Mouse (Mus musculus) heart, postnatal 0 days (tissue): ENCODE measurements around the gene Erbin. TPM values are rescaled to one million over a fixed set of nuclear protein-coding genes. Genes with fewer than 3 reads are reported as not detected.

Source experiments
- ATAC-seq: fragments of 200-750 bp; cut with Nextera tagmentation; 2 replicates; pipeline ENCODE4 v1.8.0; 2017; ENCODE audit warnings: low read depth, moderate number of reproducible peaks, moderate library complexity; ENCODE audit not compliant: insufficient read depth
- DNase-seq: peaks from one replicate; pipeline ENCODE4 v3.0.0-alpha.2; 2016; ENCODE audit warnings: low spot score
- H3K27ac ChIP-seq: fragments of 300-500 bp; sonication (generic); 2 replicates; pipeline ENCODE4 v1.5.1; 2014; ENCODE audit warnings: low read depth, mild to moderate bottlenecking
- H3K27me3 ChIP-seq: fragments of 300-500 bp; sonication (generic); 2 replicates; pipeline ENCODE4 v1.6.1; 2014; ENCODE audit warnings: low read length, mixed read lengths; ENCODE audit not compliant: control insufficient read depth, insufficient read depth
- H3K36me3 ChIP-seq: fragments of 300-500 bp; sonication (generic); replicated peaks from 2 replicates; pipeline ENCODE4 v1.6.1; 2014; ENCODE audit warnings: low read length, mixed read lengths; ENCODE audit not compliant: control insufficient read depth, insufficient read depth
- H3K4me1 ChIP-seq: fragments of 300-500 bp; sonication (generic); 2 replicates; pipeline ENCODE4 v1.6.1; 2014; ENCODE audit warnings: antibody characterized with exemption; ENCODE audit not compliant: control insufficient read depth, insufficient read depth
- H3K4me2 ChIP-seq: fragments of 300-500 bp; sonication (generic); 2 replicates; pipeline ENCODE4 v1.6.1; 2014; ENCODE audit warnings: low read depth, mild to moderate bottlenecking, low read length, moderate library complexity
- H3K4me3 ChIP-seq: fragments of 300-500 bp; sonication (generic); 2 replicates; pipeline ENCODE4 v1.5.1; 2014; ENCODE audit warnings: low read depth, low read length
- H3K9ac ChIP-seq: fragments of 300-500 bp; sonication (generic); replicated peaks from 2 replicates; pipeline ENCODE4 v1.6.1; 2014; ENCODE audit warnings: low read depth, low read length, mixed read lengths
- H3K9me3 ChIP-seq: fragments of 300-500 bp; sonication (generic); replicated peaks from 2 replicates; pipeline ENCODE4 v1.6.1; 2016; ENCODE audit warnings: low read length; ENCODE audit not compliant: control insufficient read depth
- CTCF ChIP-seq: IDR thresholded peaks from 2 replicates; pipeline ENCODE4 v1.5.1; 2016; ENCODE audit warnings: antibody characterized with exemption, control low read depth, low read depth
- EP300 ChIP-seq: IDR thresholded peaks from 2 replicates; pipeline ENCODE4 v1.6.1; 2016; ENCODE audit warnings: antibody characterized with exemption, low read depth
- WGBS: fragments of 180-500 bp; shearing (Covaris S2); extraction: QIAGEN DNeasy Blood & Tissue Kit; methylation state at CpG from one replicate; pipeline ENCODE4 v1.1.7; 2014; 5-methylcytosine and 5-hydroxymethylcytosine counted together
- polyA plus RNA-seq: library from polyadenylated mRNA; unstranded; fragments of >200 nt; fragmentation: Nextera tagmentation; extraction: Ambion mirVana; gene quantifications from 2 replicates; pipeline ENCODE4 v1.2.1, GENCODE M21; 2015
- total RNA-seq: library from RNA; depleted of rRNA; stranded (reverse); fragments of >200 nt; gene quantifications from 2 replicates; pipeline ENCODE4 v1.2.3, GENCODE M21; 2014; ENCODE audit warnings: low replicate concordance

Gene Erbin
- total and polyA plus RNA-seq, 2 experiments from 2014 or later: 10.9 to 30.2 TPM

DNA sequence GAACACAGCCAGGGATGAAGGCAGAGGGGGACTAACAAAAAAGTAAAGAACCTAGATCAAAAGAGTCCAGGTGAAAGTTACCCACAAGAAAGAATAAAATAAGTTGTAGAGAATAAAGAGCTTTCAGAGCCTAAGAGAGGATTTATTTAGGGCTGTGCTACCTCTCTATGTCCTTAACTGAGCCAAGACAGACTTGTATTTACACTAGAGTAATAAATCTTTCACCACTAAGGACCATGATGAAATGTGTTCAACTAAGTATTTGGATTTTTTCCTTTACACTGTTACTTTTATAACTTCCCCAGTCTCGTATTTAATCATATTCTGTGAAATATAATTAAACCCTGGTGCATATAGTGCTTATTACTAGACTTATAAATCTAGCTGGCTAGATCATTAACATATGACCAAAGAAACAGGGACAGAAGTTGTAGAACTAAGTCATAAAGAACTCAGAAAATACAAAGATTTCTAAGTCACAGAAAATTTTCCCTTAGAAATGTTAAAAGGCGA is 90.6 kb downstream of the Erbin start:
- H3K36me3 ChIP-seq: peaks cover 34% of the 10 kb centered on the region
- TF ChIP-seq CTCF: no peak
- no peak for TF ChIP-seq EP300
- no peak overlapping the region for H3K4me2 ChIP-seq
- H3K9me3 ChIP-seq: no peaks in the 10 kb centered on the region
- no peak for ATAC-seq
- H3K4me3 ChIP-seq: no peak overlapping the region
- no peak overlapping the region for H3K9ac ChIP-seq
- 90% methylated on average over 2 of the region's 2 CpGs for WGBS
- H3K27me3 ChIP-seq: no peaks in the 10 kb centered on the region
- no peaks in the 10 kb centered on the region for H3K4me1 ChIP-seq
- no peak for DNase-seq
- no peak overlapping the region for H3K27ac ChIP-seq

- Histone ChIP-seq H3K27ac (no peak overlapping the region), H3K9me3 (no peaks in the 10 kb centered on the region), H3K36me3 (peaks cover 39% of the 10 kb centered on the region), H3K4me2 (no peak overlapping the region), H3K27me3 (no peaks in the 10 kb centered on the region), H3K4me3 (no peak overlapping the region), H3K9ac (no peak overlapping the region), H3K4me1 (no peaks in the 10 kb centered on the region)
- DNase-seq: no peak
- 83% methylated on average over 1 of the region's 1 CpGs for WGBS
- TF ChIP-seq CTCF (no peak), EP300 (no peak)
- ATAC-seq: no peak
These were observed 98.0 kb downstream of the Erbin start for GRCm38 (mm10) chr13:103822270-103822669.

DNA sequence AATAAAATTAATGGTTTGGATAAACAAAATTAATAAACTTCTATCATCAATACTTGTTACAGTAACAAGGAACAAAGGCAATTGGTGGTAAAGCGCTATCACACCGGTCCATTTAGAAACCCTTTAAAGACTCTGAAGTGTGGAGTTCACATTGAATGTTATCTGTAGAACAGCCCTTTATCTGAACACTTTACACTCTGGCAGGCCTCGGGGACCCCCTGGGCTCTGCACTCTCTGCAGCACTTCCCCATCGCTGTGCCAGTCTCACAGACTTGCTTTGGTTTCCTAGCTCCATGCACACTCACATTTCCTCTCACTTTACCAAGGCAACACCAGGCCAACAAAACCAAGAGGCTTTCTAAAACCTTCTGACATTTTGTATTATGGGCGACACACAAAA is 100.9 kb downstream of the Erbin start:
- Histone ChIP-seq H3K27ac (no peak overlapping the region), H3K4me1 (no peaks in the 10 kb centered on the region), H3K36me3 (peaks cover 37% of the 10 kb centered on the region), H3K9ac (no peak overlapping the region), H3K9me3 (no peaks in the 10 kb centered on the region), H3K4me3 (no peak overlapping the region), H3K27me3 (no peaks in the 10 kb centered on the region), H3K4me2 (no peak overlapping the region)
- ATAC-seq: no peak
- 43% methylated on average over 5 of the region's 5 CpGs for WGBS
- no peak for DNase-seq
- TF ChIP-seq CTCF (no peak), EP300 (no peak)

GRCm38 (mm10) chr13:103817935-103818334 is 102.4 kb downstream of the Erbin start:
- no peak overlapping the region for H3K4me2 ChIP-seq
- no peaks in the 10 kb centered on the region for H3K27me3 ChIP-seq
- TF ChIP-seq EP300 (no peak), CTCF (no peak)
- no peaks in the 10 kb centered on the region for H3K4me1 ChIP-seq
- no peak overlapping the region for H3K4me3 ChIP-seq
- no peak overlapping the region for H3K27ac ChIP-seq
- H3K9me3 ChIP-seq: no peaks in the 10 kb centered on the region
- DNase-seq (no peak), ATAC-seq (no peak)
- WGBS: 90% methylated on average over 3 of the region's 3 CpGs
- no peak overlapping the region for H3K9ac ChIP-seq
- H3K36me3 ChIP-seq: peaks cover 37% of the 10 kb centered on the region

DNA sequence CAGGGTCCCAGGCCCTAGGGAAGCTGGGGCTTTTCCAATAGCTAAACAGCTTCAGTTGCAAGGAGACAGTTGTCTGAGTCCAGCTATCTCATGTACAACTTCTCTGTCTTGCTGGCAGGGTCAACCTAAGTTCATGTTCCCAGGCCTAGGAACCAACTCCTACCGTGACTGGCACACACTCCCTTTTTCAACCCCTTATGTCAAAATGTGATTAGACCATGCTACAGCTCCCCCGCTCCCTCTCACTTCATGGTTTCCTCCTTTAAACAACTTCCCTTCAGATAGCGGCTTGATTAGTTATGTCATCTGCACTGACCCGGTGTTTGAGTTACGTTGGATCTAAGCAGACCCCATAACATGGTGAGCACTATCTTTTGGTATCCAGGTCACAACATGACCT is 112.8 kb downstream of the Erbin start:
- 58% methylated on average over 5 of the region's 5 CpGs for WGBS
- Histone ChIP-seq H3K4me1 (no peaks in the 10 kb centered on the region), H3K9ac (no peak overlapping the region), H3K27me3 (no peaks in the 10 kb centered on the region), H3K27ac (no peak overlapping the region), H3K4me2 (no peak overlapping the region), H3K4me3 (no peak overlapping the region), H3K9me3 (no peaks in the 10 kb centered on the region), H3K36me3 (0 out of 2 replicates have a peak, but pooled peaks cover 1% of the 10 kb centered on the region)
- TF ChIP-seq EP300 (no peak), CTCF (no peak)
- ATAC-seq (no peak), DNase-seq (no peak)

GRCm38 (mm10) chr13:103806210-103806851 is 114.0 kb downstream of the Erbin start:
- H3K9ac ChIP-seq: no peak overlapping the region

More at GRCm38 (mm10) chr13:103806210-103806851, 114.0 kb downstream of the Erbin start:
- TF ChIP-seq EP300 (no peak), CTCF (no peak)
- Histone ChIP-seq H3K4me2 (no peak overlapping the region), H3K27me3 (no peaks in the 10 kb centered on the region), H3K9me3 (no peaks in the 10 kb centered on the region), H3K4me1 (no peaks in the 10 kb centered on the region), H3K27ac (0 out of 2 replicates have a peak overlapping the region, but pooled peaks have one; percentile 16), H3K36me3 (no peaks in the 10 kb centered on the region), H3K4me3 (no peak overlapping the region)
- DNase-seq (peak; percentile 52), ATAC-seq (peak; percentile 51)
- 42% methylated on average over 6 of the region's 6 CpGs for WGBS
